Comparison of ENCODE assay signal across 15 mouse cellular contexts in genomic region chr4:133899241-133899800, GRCm38 (mm10). TPM values are rescaled to one million over a fixed set of nuclear protein-coding genes. Genes with fewer than 3 reads are reported as not detected.
A peak's percentile ranks its signal among the peaks of the same experiment; 100 is the strongest.
DNase-seq lines count a peak whose midpoint lies in the region; ATAC-seq and TF ChIP-seq lines count a peak whose summit lies in the region.
"Had no signal": no experiment of that assay in that cellular context is flagged by ENCODE, and none has a peak within 500 bp of the region (broad histone marks: within the 10 kb centered on the region; RNA-seq: fewer than 3 reads in every experiment).

No protein-coding gene starts in this region.

- WGBS in forebrain, postnatal 0 days = 70% methylated on average over 9 of the region's 9 CpGs
- 83% methylated on average over 9 of the region's 9 CpGs for WGBS in forebrain, embryonic 12.5 days
- WGBS in stomach, embryonic 15.5 days = 55% methylated on average over 9 of the region's 9 CpGs
- 43% methylated on average over 9 of the region's 9 CpGs for WGBS in stomach, postnatal 0 days
- WGBS in limb, embryonic 10.5 days = 55% methylated on average over 9 of the region's 9 CpGs
- WGBS in midbrain, embryonic 13.5 days = 82% methylated on average over 9 of the region's 9 CpGs

- no peak overlapping the region for H3K9ac ChIP-seq in forebrain, postnatal 0 days
- no peak overlapping the region for H3K9ac ChIP-seq in forebrain, embryonic 12.5 days
- no peak overlapping the region for H3K9ac ChIP-seq in stomach, embryonic 15.5 days
- H3K9ac ChIP-seq in stomach, postnatal 0 days (ENCODE audit: low read length) = no peak overlapping the region
- no peak overlapping the region for H3K9ac ChIP-seq in midbrain, embryonic 13.5 days (replicated peaks)
- H3K9ac ChIP-seq: limb, embryonic 12.5 days; neural tube, embryonic 13.5 days had no signal

- no peak for TF ChIP-seq CTCF in forebrain, postnatal 0 days (IDR thresholded peaks at IDR 0.05; ENCODE audit: low read depth)
- TF ChIP-seq CTCF in stomach, postnatal 0 days (IDR thresholded peaks at IDR 0.05; ENCODE audit: low read depth) = no peak

- H3K4me2 ChIP-seq in forebrain, postnatal 0 days (ENCODE audit: low read depth) = no peak overlapping the region
- H3K4me2 ChIP-seq in forebrain, embryonic 12.5 days = no peak overlapping the region
- no peak overlapping the region for H3K4me2 ChIP-seq in stomach, embryonic 15.5 days
- no peak overlapping the region for H3K4me2 ChIP-seq in stomach, postnatal 0 days (replicated peaks; ENCODE audit: low read depth)
- no peak overlapping the region for H3K4me2 ChIP-seq in midbrain, embryonic 13.5 days (replicated peaks)
- H3K4me2 ChIP-seq: limb, embryonic 12.5 days; neural tube, embryonic 13.5 days had no signal

- no peak overlapping the region for H3K4me3 ChIP-seq in forebrain, postnatal 0 days (ENCODE audit: low read depth, low read length)
- H3K4me3 ChIP-seq in forebrain, embryonic 12.5 days (replicated peaks) = no peak overlapping the region
- H3K4me3 ChIP-seq in stomach, embryonic 15.5 days (replicated peaks) = no peak overlapping the region
- H3K4me3 ChIP-seq in stomach, postnatal 0 days (ENCODE audit: low read depth, low read length) = no peak overlapping the region
- H3K4me3 ChIP-seq in limb, embryonic 10.5 days = no peak overlapping the region
- H3K4me3 ChIP-seq in midbrain, embryonic 13.5 days (replicated peaks) = no peak overlapping the region
- H3K4me3 ChIP-seq: limb, embryonic 12.5 days; neural tube, embryonic 13.5 days had no signal

- no peak for ATAC-seq in forebrain, postnatal 0 days
- ATAC-seq in forebrain, embryonic 12.5 days (ENCODE audit: low FRiP score) = no peak
- no peak for ATAC-seq in stomach, embryonic 15.5 days (ENCODE audit: insufficient read depth, low FRiP score, low read depth)
- ATAC-seq in stomach, postnatal 0 days (ENCODE audit: low FRiP score, low TSS enrichment) = no peak
- ATAC-seq in midbrain, embryonic 13.5 days = no peak
- ATAC-seq: Patski had no signal

- no peaks in the 10 kb centered on the region for H3K36me3 ChIP-seq in forebrain, postnatal 0 days (ENCODE audit: insufficient read depth)
- no peaks in the 10 kb centered on the region for H3K36me3 ChIP-seq in forebrain, embryonic 12.5 days (replicated peaks)
- H3K36me3 ChIP-seq in stomach, embryonic 15.5 days = no peaks in the 10 kb centered on the region
- H3K36me3 ChIP-seq in stomach, postnatal 0 days (ENCODE audit: control insufficient read depth, insufficient read depth, low read length) = no peaks in the 10 kb centered on the region
- no peaks in the 10 kb centered on the region for H3K36me3 ChIP-seq in limb, embryonic 10.5 days
- H3K36me3 ChIP-seq in midbrain, embryonic 13.5 days = no peaks in the 10 kb centered on the region
- H3K36me3 ChIP-seq: limb, embryonic 12.5 days; neural tube, embryonic 13.5 days had no signal

- H3K27me3 ChIP-seq in forebrain, postnatal 0 days (ENCODE audit: insufficient read depth, low read length) = no peaks in the 10 kb centered on the region
- no peaks in the 10 kb centered on the region for H3K27me3 ChIP-seq in forebrain, embryonic 12.5 days
- H3K27me3 ChIP-seq in stomach, embryonic 15.5 days (replicated peaks) = no peaks in the 10 kb centered on the region
- H3K27me3 ChIP-seq in stomach, postnatal 0 days (ENCODE audit: control insufficient read depth, insufficient read depth, low read length) = no peaks in the 10 kb centered on the region
- H3K27me3 ChIP-seq in limb, embryonic 10.5 days (ENCODE audit: low read depth, poor library complexity, severe bottlenecking) = no peaks in the 10 kb centered on the region; the same call in 1 of the 2 replicates
- H3K27me3 ChIP-seq in midbrain, embryonic 13.5 days = no peaks in the 10 kb centered on the region
- H3K27me3 ChIP-seq: neural tube, embryonic 13.5 days; Patski had no signal

- peak; percentile 34 for DNase-seq in forebrain, postnatal 0 days
- no peak for DNase-seq in stomach, postnatal 0 days (ENCODE audit: low spot score)
- DNase-seq in limb, embryonic 10.5 days (ENCODE audit: low spot score) = no peak
- no peak for DNase-seq in thymus, postnatal 0 days (ENCODE audit: low spot score)
- DNase-seq: cerebellum, postnatal 14 days; gastrocnemius, postnatal 10 days; heart, postnatal 36 days; retina, postnatal 1 day; thymus, postnatal 4 days had no signal

- no peak for TF ChIP-seq EP300 in stomach, postnatal 0 days (optimal IDR thresholded peaks at IDR 0.05)

- H3K4me1 ChIP-seq in forebrain, postnatal 0 days (ENCODE audit: insufficient read depth) = no peaks in the 10 kb centered on the region
- no peaks in the 10 kb centered on the region; the same call in 1 of the 2 replicates for H3K4me1 ChIP-seq in forebrain, embryonic 12.5 days
- H3K4me1 ChIP-seq in stomach, embryonic 15.5 days = peaks cover 10% of the 10 kb centered on the region; the same call in 1 of the 2 replicates
- H3K4me1 ChIP-seq in stomach, postnatal 0 days (replicated peaks; ENCODE audit: control insufficient read depth, insufficient read depth) = 0 out of 2 replicates have a peak, but pooled peaks cover 3% of the 10 kb centered on the region
- peaks cover 18% of the 10 kb centered on the region for H3K4me1 ChIP-seq in limb, embryonic 10.5 days
- H3K4me1 ChIP-seq in midbrain, embryonic 13.5 days (replicated peaks) = no peaks in the 10 kb centered on the region; the same call in 1 of the 2 replicates
- H3K4me1 ChIP-seq: neural tube, embryonic 13.5 days had no signal

- no peak overlapping the region for H3K27ac ChIP-seq in forebrain, postnatal 0 days (ENCODE audit: low read depth, low read length)
- H3K27ac ChIP-seq in forebrain, embryonic 12.5 days = no peak overlapping the region
- H3K27ac ChIP-seq in stomach, embryonic 15.5 days = peak overlapping the region; percentile 52; the same call in 1 of the 2 replicates
- no peak overlapping the region for H3K27ac ChIP-seq in stomach, postnatal 0 days (replicated peaks)
- 0 out of 2 replicates have a peak overlapping the region, but pooled peaks have one; percentile 42 for H3K27ac ChIP-seq in limb, embryonic 10.5 days
- no peak overlapping the region for H3K27ac ChIP-seq in midbrain, embryonic 13.5 days
- H3K27ac ChIP-seq: limb, embryonic 12.5 days; neural tube, embryonic 13.5 days had no signal

- no peaks in the 10 kb centered on the region for H3K9me3 ChIP-seq in forebrain, postnatal 0 days (ENCODE audit: low read length)
- H3K9me3 ChIP-seq in forebrain, embryonic 12.5 days = no peaks in the 10 kb centered on the region
- no peaks in the 10 kb centered on the region for H3K9me3 ChIP-seq in stomach, embryonic 15.5 days
- no peaks in the 10 kb centered on the region for H3K9me3 ChIP-seq in stomach, postnatal 0 days (ENCODE audit: control insufficient read depth, low read length)
- no peaks in the 10 kb centered on the region for H3K9me3 ChIP-seq in limb, embryonic 10.5 days (replicated peaks)
- no peaks in the 10 kb centered on the region for H3K9me3 ChIP-seq in midbrain, embryonic 13.5 days
- H3K9me3 ChIP-seq: limb, embryonic 12.5 days; neural tube, embryonic 13.5 days had no signal

RNA-seq across cellular contexts. Expression of gene Rps6ka1, which starts 11.7 kb away (rescaled TPM):
- 21.2 and 21.4 TPM in 2 replicates for total RNA-seq in forebrain, postnatal 0 days (2014; rRNA removed)
- polyA plus RNA-seq in forebrain, postnatal 0 days (2015; fragmentation: Nextera tagmentation; extraction: Ambion mirVana) = 14.3 and 19.4 TPM in 2 replicates
- polyA plus RNA-seq in forebrain, embryonic 12.5 days (2016; fragmentation: Nextera tagmentation; extraction: Ambion mirVana) = 22.6 and 26.0 TPM in 2 replicates
- 73.4 and 76.4 TPM in 2 replicates for polyA plus RNA-seq in stomach, embryonic 15.5 days (2015; fragmentation: Nextera tagmentation; extraction: Ambion mirVana)
- 45.5 and 46.0 TPM in 2 replicates for polyA plus RNA-seq in stomach, postnatal 0 days (2015; fragmentation: Nextera tagmentation; extraction: Ambion mirVana)
- 52.1 and 53.3 TPM in 2 replicates for polyA plus RNA-seq in limb, embryonic 10.5 days (2016; fragmentation: Nextera tagmentation; extraction: Ambion mirVana)
- 19.0 and 19.2 TPM in 2 replicates for polyA plus RNA-seq in midbrain, embryonic 13.5 days (2015; fragmentation: Nextera tagmentation; extraction: Ambion mirVana)
- polyA plus RNA-seq in thymus, postnatal 0 days (2015; fragmentation: Nextera tagmentation; extraction: Ambion mirVana) = 37.3 and 38.8 TPM in 2 replicates

Comparison
In these comparisons a context has a peak if more than half of its experiments do, and no peak if none do; other contexts are left out.
1. H3K27ac ChIP-seq: peak in stomach, embryonic 15.5 days (single experiment) and limb, embryonic 10.5 days (single experiment); none in forebrain, postnatal 0 days (single experiment), forebrain, embryonic 12.5 days (single experiment), stomach, postnatal 0 days (single experiment) and midbrain, embryonic 13.5 days (single experiment).